Mouse (Mus musculus): ENCODE data around the gene Chrng.

Gene Chrng

GRCm38 (mm10) chr1:87198119-87199065, 6.1 kb upstream of the Chrng start:
- no peak for DNase-seq (ENCODE audit: low spot score in 2 of 2)

GRCm38 (mm10) chr1:87200811-87201210, 3.6 kb upstream of the Chrng start:
- DNase-seq (ENCODE audit: low spot score in 2 of 2): no peak

GRCm38 (mm10) chr1:87201848-87202247, 2.6 kb upstream of the Chrng start:
- no peak for DNase-seq (ENCODE audit: low spot score in 2 of 2)

DNA sequence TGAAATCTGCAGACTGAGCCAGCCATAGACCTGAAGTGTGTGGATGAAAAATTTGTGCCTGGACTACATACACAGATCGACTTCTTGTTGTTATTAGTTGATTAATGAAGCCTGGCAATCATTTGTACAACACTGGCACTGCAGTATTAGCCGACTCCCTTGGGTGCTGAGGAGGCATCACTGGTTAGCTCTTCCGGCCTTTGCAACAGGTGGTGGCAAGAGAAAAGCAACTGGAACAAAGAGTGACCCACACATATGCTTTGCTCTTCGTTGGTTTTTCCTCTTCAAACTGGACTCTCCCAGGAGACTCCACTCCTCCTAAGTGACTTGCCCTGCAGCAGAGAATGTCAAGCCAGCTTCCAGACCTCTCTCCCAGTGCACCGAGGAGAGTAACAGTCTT, 678 bp upstream of the Chrng start:
- no peak for DNase-seq (ENCODE audit: low spot score in 2 of 2)

GRCm38 (mm10) chr1:87205038-87205437, 581 bp downstream of the Chrng start:
- no peak for DNase-seq (ENCODE audit: low spot score in 2 of 2)

DNA sequence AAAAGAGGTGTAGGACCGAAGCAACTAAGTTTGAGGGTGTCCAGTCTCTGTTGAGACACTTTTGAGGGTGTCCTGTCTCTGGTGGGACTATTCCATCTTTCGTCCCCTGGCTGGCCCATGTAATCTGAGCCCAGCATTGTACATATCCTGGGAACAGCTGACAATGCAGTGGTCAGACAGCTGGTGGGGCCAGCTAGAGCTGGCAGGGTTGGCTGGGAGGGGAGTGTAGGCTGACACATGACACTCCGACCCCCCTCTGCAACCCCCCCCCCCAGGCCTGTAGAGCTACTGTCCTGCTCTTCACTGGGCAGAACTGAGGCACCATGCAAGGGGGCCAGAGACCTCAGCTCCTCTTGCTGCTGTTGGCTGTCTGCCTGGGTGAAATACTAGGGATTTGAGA, 1.0 kb downstream of the Chrng start:
- DNase-seq (ENCODE audit: low spot score in 2 of 2): no peak

GRCm38 (mm10) chr1:87206339-87206738, 1.9 kb downstream of the Chrng start:
- DNase-seq (ENCODE audit: low spot score in 2 of 2): peak in 1 of 2 experiments; percentile 51

GRCm38 (mm10) chr1:87211431-87211830, 7.0 kb downstream of the Chrng start:
- DNase-seq (ENCODE audit: low spot score in 2 of 2): no peak

DNA sequence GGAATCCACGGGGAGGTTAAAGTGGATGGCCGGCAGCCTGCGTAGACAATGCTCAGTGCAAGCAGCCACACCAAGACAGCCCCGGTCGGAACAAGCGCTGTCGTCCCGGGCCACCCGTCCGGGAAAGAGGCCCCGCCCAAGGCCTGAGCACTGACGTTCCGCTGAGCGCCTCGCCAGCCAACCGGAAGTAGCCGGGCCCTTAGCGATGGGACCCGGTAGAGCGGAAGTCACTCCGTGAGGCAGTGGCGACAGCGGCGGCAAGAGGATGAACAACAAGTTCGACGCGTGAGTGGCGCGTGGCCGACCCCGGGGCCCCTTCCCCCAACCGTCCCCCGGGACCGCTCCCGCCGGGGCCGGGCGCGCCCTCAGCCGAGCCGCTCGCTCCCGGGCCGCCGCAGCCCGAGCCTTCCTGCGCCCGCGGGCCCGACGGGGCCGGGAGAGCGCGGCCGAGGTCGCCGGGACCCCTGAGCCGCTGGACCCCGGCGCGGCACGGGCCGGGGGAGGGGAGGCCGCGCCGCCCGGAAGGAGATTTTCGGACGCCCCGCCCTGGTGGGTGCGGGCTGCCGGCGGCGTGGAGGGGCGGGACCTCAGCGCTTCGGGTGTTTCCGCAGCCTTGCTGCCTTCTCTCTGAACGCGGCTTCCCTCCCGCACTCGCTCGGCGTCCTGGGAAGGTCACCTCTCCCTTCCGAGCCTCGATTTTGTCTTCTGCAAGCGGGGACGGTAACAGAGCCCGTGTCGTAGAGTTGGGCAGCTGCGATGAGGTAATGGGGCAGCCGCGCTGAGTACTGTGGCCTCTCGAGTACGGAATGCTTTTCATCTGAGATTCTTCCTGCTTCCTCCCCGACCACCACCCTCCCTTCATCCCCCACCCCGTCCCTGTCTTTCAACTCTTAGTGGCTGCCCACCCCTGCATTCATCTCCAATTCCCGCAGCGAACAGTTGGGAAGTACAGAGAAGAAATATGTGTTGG, 9.6 kb downstream of the Chrng start, which contains the start of gene Eif4e2:
Gene Eif4e2 (plus strand): TSS at position 180 of the 970 bp plus-strand sequence.
- peak; percentile 84 to 96 for DNase-seq (ENCODE audit: low spot score in 2 of 2)

DNA sequence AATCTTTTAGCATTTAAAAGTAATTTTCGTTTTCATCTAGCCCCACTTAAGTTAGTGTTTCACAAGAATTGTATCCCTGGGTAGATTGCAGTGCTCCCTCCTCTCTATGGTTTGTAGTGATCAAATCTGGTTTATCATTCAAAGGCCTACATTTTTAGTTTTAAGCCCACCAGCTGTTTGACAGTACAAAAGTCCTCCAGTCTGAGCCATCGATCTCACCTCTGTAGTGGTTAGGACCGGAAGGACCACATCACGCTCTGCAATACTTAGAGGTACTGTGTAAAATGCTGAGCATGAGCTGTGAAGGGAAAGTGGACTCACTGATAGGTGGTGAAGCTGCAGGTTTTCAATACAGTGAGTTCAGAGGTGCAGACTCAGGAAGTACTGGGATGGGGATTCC, 10.3 kb downstream of the Chrng start:
- DNase-seq (ENCODE audit: low spot score in 2 of 2): no peak

GRCm38 (mm10) chr1:87217938-87218337, 13.5 kb downstream of the Chrng start:
- no peak for DNase-seq (ENCODE audit: low spot score in 2 of 2)

DNA sequence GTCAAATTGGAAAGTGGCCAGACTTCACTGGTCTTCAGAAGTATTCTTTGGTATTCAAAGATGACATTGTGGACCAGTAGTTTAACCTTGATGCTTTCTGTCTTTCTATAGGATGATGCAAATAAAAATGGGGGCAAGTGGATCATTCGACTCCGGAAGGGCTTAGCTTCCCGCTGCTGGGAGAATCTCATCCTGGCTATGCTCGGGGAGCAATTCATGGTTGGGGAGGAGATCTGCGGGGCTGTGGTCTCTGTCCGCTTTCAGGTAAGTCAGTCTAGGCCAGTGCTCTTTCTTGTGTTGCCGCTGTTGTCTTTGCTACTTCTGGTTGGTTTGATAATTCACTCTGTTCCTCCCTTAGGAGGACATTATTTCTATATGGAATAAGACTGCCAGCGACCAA, 21.3 kb downstream of the Chrng start:
- no peak for DNase-seq (ENCODE audit: low spot score in 2 of 2)

GRCm38 (mm10) chr1:87226409-87227159, 22.1 kb downstream of the Chrng start:
- DNase-seq (ENCODE audit: low spot score in 2 of 2): no peak

- no peak for DNase-seq (ENCODE audit: low spot score in 2 of 2)
Measured at GRCm38 (mm10) chr1:87227160-87227550, 22.7 kb downstream of the Chrng start.

- DNase-seq (ENCODE audit: low spot score in 2 of 2): no peak
Measured at GRCm38 (mm10) chr1:87230606-87231005, 26.1 kb downstream of the Chrng start.

- DNase-seq (ENCODE audit: low spot score in 2 of 2): no peak
Measured at GRCm38 (mm10) chr1:87232197-87232596, 27.7 kb downstream of the Chrng start.

- no peak for DNase-seq (ENCODE audit: low spot score in 2 of 2)
Measured at GRCm38 (mm10) chr1:87239056-87239455, 34.6 kb downstream of the Chrng start.

DNA sequence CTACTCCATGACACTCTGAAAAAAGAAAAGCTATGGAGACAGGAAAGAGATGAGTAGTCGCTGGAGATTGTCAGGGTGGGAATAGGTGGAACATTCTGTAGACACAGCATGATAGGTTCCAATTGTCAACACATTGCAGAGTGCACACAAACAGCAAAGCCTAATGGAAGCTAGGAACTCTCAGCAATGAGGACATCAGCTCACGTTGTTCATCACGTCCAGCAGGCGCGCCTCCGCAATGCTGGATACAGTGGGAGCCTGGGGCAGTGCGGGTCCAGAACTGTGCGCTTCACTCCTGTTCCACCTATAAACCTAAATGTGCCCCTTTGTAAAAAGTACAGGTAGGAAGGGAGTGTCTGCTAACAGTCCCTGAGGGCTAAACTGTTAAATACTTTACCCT, 38.6 kb downstream of the Chrng start:
- DNase-seq (ENCODE audit: low spot score in 2 of 2): no peak

DNA sequence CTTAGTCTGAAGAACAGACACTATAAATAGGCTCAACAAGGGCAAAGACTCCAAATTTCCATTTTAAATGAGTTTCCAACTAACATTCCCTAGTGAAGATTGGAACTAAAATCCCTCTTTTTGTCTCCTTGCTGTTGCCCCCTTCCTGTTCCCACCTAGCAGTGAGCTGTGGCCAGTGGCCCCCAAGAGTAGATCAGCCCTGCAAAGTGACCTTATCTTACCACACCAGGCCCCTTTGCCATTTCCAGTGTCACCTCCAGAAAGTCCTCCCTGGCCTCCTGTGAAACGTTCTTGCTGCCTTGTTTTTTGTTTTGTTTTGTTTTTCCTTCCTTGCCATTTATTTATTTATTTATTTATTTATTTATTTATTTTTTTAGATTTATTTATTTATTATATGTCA, 41.0 kb downstream of the Chrng start:
- no peak for DNase-seq (ENCODE audit: low spot score in 2 of 2)

DNA sequence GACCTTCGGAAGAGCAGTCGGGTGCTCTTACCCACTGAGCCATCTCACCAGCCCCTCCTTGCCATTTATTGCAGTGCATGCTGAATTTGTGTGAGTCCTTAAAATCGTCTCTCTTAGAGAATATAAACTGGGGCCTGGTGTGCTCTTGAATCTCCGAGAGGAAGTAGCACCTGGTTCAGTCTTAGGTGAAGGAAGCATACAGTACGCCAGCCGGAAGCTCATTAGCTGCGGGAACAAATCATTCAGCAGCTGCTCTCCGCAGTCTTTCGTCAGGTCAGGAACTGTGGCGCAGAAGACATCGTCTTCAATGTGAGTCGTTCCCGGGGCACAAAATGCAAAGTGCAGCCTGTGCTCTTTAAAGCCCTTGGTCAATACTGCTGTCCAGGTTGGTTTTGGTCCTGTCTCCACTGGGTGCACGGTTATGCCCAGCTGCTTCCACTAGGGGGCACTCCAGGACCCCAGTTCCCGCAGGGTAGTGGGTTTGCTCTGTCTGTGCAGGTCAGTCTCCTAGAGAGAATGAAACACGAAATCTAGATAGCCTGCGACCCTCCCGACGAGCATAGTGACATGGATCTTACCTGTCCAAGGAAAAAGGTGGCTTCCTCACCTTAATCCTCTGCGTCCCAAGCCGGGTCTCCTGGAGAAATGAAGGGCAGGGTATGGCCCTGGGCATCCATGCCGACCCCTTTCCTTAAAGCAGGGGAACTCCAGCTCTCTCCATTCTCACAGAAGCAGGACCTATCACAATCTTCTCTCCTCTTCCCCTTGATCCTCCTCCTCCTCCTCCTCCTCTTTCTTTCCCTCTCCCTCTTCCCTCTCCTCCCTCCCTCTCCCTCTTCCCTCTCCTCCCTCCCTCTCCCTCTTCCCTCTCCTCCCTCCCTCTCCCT, 41.7 kb downstream of the Chrng start:
- DNase-seq (ENCODE audit: low spot score in 2 of 2): peak; percentile 60 to 78
